Mouse (Mus musculus): ENCODE data around the gene Nadsyn1.
A peak's percentile ranks its signal among the peaks of the same experiment; 100 is the strongest.

Gene Nadsyn1

GRCm38 (mm10) chr7:143801195-143802065 lies 21.2 kb downstream of the Nadsyn1 start:
- no peak for DNase-seq

DNA sequence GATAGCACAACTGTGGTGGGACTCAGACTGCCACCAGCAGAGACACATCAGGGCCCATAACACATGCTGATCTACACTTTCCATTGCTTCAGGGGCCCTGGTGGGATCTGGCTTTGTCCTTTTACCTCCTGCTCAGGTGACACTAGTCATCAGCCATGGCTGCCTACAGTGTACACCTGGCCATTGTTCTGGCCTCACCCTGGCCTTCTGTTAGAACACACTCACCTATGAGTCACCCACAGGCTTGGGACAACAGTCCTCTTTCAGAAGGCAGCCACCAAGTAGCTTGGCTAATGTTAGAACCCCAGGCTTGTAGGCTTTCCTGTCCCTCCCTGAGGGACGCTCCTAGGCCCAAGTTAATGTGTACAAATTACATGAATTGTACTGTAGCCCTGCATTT lies 21.9 kb downstream of the Nadsyn1 start:
- no peak for DNase-seq

DNA sequence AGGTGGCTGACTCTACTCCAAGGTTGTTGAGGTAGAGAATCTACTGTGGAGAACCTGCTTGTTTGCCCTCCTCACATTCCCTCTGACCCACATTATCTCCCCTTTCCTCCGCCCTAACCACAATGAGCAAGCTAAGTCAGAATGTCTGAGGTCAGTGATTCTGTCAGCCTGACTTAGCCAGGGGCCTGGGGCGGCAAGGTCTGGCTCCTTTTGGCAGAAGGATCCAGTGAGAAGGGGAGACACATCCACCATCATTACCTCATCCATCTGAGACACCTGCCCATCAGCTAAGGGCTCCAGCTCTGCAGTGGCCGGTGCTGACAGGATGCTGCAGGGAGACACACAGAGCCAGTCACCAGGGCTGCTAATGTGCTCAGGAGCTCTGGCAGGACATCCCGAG lies 23.9 kb downstream of the Nadsyn1 start:
- no peak for DNase-seq

DNA sequence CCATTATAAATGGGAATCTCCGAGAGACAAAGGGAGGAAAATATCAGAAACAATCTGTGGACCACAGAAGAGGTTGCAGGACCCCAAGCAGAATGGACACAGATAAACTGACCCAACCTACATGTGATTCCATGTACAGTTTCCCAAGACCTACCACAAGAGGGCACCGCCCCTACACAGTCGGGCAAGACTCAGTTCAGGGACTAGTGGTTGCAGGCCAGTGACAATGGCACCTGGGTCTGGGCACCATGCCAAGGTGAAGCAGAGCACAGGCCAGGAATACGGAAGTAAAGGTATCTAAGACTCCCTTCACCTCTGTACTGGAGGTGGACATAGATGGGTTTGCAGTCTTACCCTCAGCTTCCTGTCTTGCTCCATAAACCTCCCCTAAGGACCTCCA lies 29.5 kb downstream of the Nadsyn1 start:
- DNase-seq = peak; percentile 35

GRCm38 (mm10) chr7:143792336-143792985 lies 30.2 kb downstream of the Nadsyn1 start:
- DNase-seq = no peak

DNA sequence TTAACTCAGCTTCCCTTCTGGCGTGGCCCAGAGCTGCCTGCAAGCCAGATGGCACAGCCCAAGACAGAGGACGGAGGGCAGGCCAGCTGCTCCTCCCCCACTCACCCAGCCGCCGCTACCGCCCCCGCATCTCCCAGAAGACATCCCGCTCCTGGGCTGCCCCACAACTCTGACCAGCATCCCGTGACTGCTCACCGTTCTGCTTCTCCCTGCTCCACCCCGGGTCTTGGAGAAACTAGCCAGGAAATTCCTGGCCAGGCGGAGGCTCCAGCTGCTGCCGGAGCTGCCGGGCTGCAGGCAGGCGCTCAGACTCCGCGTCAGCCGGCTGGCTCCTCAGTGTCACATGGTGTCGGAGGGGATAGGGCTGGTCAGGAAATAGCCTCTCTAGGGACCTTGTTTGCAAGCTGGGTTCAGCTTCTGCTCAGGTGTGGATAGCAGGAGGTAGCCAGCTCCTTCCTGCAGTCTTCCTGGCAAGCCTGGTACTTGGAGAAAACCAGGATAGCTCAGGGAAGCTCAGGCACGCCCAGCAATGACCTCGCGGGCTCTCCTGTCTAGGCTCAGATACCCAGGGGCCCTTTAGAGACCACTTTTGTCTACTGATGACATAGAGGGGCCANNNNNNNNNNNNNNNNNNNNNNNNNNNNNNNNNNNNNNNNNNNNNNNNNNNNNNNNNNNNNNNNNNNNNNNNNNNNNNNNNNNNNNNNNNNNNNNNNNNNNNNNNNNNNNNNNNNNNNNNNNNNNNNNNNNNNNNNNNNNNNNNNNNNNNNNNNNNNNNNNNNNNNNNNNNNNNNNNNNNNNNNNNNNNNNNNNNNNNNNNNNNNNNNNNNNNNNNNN lies 38.4 kb downstream of the Nadsyn1 start, which contains the start of gene Mrgpre:
Gene Mrgpre, minus strand, starts transcription at position 505 of the 834 bp plus-strand sequence.
- peak; percentile 59 for DNase-seq

DNA sequence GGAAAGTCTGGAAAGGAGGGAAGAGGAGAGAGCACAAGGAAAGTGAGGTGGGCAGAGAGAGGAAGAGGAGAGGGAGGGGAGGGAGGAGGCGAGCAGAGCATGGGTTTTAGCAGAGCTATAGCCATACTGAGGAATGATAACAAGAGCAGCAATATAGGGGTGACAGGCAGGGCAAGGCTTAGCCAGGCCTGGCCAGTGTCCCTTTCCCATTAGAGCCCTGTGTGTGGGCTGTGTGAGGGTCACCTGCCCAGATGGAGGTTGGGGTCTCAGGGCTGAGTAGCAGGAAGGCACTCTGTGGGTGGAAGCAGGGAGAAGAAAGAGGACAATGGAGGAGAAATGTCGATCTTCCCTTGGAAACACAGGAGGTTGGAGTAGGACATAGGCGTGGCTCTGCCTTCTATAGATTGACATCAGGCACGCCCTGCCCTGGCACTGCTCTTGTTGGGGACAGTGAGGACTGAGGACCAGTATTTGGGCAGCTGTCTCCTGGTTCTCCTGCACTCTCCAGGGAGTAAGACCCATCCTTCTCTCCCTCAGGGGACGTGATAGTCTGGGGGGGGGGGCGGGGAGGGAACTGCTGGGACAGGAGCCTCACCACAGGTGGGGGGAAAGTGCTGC lies 39.2 kb downstream of the Nadsyn1 start:
- DNase-seq = no peak

- DNase-seq = no peak
Measured at GRCm38 (mm10) chr7:143777375-143777774, 45.3 kb downstream of the Nadsyn1 start.

GRCm38 (mm10) chr7:143776137-143776536 lies 46.5 kb downstream of the Nadsyn1 start:
- no peak for DNase-seq

GRCm38 (mm10) chr7:143769461-143769860 lies 53.2 kb downstream of the Nadsyn1 start:
- no peak for DNase-seq

GRCm38 (mm10) chr7:143768267-143768666 lies 54.4 kb downstream of the Nadsyn1 start:
- DNase-seq = no peak

GRCm38 (mm10) chr7:143766893-143767292 lies 55.8 kb downstream of the Nadsyn1 start, which contains the start of gene Mrgprg:
Gene Mrgprg (minus strand): TSS chr7:143766993.
- DNase-seq = no peak

- no peak for DNase-seq
Measured at GRCm38 (mm10) chr7:143764876-143765530, 57.6 kb downstream of the Nadsyn1 start.

GRCm38 (mm10) chr7:143763794-143764193 lies 58.9 kb downstream of the Nadsyn1 start:
- no peak for DNase-seq

DNA sequence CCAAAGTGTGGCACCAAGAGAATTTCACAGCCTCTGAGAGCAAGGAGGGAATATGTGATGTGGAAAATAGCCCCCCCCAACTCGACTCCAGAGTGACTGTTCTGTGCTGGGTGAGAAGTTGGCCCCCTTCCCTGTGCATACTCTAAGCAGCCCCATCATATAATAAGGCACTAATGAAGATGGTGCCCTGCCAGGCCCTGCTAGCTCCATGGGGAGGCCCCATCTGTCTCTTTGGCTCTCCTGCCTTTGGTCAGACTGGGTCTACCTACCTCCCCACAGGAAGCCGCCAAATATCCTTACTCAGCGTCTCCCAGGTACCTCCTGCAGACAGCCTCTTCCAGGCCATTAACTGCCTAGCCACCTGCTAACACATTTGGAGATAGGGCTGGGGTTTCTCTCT lies 63.7 kb downstream of the Nadsyn1 start:
- DNase-seq = peak; percentile 88

GRCm38 (mm10) chr7:143757696-143758095 lies 65.0 kb downstream of the Nadsyn1 start:
- no peak for DNase-seq

DNA sequence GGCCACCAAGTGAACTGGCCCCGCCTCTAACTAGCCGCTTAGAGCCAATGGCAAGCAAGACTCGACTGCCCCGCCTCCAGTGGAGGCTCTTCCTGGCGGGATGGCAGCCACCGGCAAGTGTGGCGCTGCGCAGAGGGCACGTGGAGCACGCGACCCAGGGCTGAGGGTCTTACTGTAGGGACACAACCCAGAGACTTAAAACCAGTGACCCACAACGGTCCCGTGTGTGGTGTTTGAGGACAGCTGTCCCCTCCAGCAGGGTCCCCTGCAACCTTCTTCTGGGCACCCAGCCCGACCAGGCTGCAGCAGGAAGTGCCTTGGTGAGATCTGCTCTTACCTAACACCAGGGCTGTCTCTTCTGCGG lies 65.6 kb downstream of the Nadsyn1 start:
- peak; percentile 77 for DNase-seq

DNA sequence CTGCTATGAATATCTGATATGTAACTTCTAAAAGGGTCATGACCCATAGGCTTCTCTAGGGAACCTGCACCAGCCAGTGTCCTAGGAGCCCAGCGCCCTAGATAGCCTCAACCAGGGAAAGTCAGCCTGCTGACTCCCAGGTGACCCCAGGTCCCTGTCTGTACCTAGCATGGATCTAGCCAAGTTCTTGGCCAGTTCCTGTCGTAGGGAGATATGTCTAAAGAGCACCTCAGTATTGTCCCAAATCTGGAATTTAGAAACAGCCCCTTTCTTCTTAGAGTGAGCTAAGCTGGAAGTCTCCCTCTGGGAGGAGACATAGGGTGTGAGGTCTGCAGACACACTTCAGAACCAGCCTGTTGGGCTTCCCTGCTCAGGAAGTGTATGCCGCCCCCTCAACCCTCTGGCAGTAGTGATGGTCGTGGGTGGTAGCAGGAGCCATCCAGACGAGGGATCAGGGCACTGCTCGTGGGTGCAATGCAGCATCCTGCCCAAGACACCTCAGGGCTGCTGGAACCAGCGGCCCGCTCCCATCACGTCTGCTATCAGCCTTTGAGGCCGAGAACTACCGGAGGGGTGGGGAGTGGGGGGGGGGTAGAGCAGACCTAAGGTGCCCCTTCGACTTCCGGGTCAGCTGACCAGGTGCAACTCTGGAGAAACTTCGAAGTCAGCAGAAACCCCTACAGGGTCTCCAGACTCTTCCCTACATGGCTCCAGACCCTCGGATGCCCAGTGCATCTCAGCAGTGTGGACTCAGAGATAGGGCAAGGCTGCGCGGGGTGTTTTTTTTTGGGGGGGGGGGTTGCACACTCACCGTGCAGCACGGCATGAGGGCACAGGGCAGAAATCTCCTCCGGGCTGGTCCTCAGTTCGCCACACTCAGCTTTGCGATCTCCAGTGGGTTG lies 66.3 kb downstream of the Nadsyn1 start, which contains the start of gene Osbpl5:
Gene Osbpl5, minus strand, starts transcription at position 861 of the 902 bp plus-strand sequence.
- no peak for DNase-seq

DNA sequence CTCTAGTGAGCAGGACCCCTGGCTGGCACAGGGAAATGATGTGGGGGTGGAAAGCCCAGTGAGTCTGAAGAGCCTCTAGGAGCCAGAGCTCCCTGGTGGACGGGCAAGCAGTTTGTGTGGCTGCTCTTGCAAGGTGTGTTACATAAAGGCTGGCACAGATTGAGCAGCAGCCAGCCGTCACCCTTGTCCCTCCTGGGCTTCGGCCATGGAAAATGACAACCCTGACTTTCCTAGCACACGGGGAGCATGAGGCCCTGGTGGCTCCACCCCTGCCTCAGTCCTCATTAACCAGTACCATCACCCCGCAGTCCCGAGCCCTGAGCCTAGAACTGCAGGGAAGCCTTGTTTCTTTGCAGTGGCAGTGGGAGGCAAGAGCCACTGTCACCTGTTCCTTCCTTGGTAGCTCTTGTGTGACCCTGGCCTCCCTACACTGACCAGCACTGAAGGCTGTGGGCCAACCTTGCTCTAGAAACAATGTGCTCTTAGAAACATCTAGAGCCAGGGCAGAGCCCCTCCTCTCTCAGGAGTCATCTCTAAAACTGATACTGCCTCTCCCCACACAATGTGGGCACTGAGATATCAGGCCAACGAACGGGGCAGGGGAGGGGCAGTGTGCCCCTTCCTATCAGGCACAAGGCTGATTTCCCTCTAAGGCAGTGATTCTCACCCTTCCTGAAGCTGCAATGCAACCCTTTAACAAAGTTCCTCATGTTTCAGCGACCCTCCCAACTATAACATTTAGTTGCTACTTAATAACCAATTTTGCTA lies 67.1 kb downstream of the Nadsyn1 start:
- peak; percentile 60 for DNase-seq
